Mouse (Mus musculus) macrophage (primary cell): ENCODE data around the gene Plcl1. TPM values are rescaled to one million over a fixed set of nuclear protein-coding genes. Genes with fewer than 3 reads are reported as not detected.

Experiments
- H3K27ac ChIP-seq: fragments of 350-480 bp; formaldehyde crosslinking; 2 replicates; pipeline ENCODE4 v1.9.0; 2021
- H3K36me3 ChIP-seq: fragments of 350-480 bp; formaldehyde crosslinking; 2 replicates; pipeline ENCODE4 v1.9.0; 2021; ENCODE audit errors: inconsistent target
- H3K4me3 ChIP-seq: fragments of 350-480 bp; formaldehyde crosslinking; 2 replicates; pipeline ENCODE4 v1.9.0; 2021; ENCODE audit errors: inconsistent target
- H3K79me2 ChIP-seq: fragments of 350-480 bp; formaldehyde crosslinking; 2 replicates; pipeline ENCODE4 v1.9.0; 2021; ENCODE audit errors: inconsistent target
- WGBS: methylation state at CpG from one replicate; pipeline ENCODE4 v1.1.7; 2026; ENCODE audit warnings: inconsistent platforms; ENCODE audit not compliant: missing documents; 5-methylcytosine and 5-hydroxymethylcytosine counted together
- polyA plus RNA-seq: library from polyadenylated mRNA; stranded (reverse); fragments of 250-400 nt; gene quantifications from 3 replicates; pipeline ENCODE4 v1.2.4, GENCODE M21; 2018; ENCODE audit warnings: inconsistent platforms

Gene Plcl1
- polyA plus RNA-seq, 1 experiment from 2014 or later, result 0.40 TPM

GRCm38 (mm10) chr1:55659518-55660210 lies 253.9 kb downstream of the Plcl1 start:
- no peak overlapping the region for H3K27ac ChIP-seq
- H3K79me2 ChIP-seq, result no peaks in the 10 kb centered on the region
- 87% methylated on average over 8 of the region's 8 CpGs for WGBS
- no peaks in the 10 kb centered on the region for H3K36me3 ChIP-seq
- no peak overlapping the region for H3K4me3 ChIP-seq

GRCm38 (mm10) chr1:55661381-55661780 lies 255.7 kb downstream of the Plcl1 start:
- 94% methylated on average over 2 of the region's 2 CpGs for WGBS
- Histone ChIP-seq H3K79me2 (no peaks in the 10 kb centered on the region), H3K27ac (no peak overlapping the region), H3K4me3 (no peak overlapping the region), H3K36me3 (no peaks in the 10 kb centered on the region)

- no peaks in the 10 kb centered on the region for H3K36me3 ChIP-seq
- 62% methylated on average over 10 of the region's 10 CpGs for WGBS
- H3K79me2 ChIP-seq, result no peaks in the 10 kb centered on the region
- no peak overlapping the region for H3K4me3 ChIP-seq
- H3K27ac ChIP-seq, result no peak overlapping the region
Measured at GRCm38 (mm10) chr1:55665137-55665827, 259.6 kb downstream of the Plcl1 start.

- H3K79me2 ChIP-seq, result no peaks in the 10 kb centered on the region
- H3K36me3 ChIP-seq, result no peaks in the 10 kb centered on the region
- H3K4me3 ChIP-seq, result no peak overlapping the region
- WGBS, result 77% methylated on average over 9 of the region's 11 CpGs
- no peak overlapping the region for H3K27ac ChIP-seq
Measured at GRCm38 (mm10) chr1:55665828-55666673, 260.3 kb downstream of the Plcl1 start.

GRCm38 (mm10) chr1:55666798-55667197 lies 261.1 kb downstream of the Plcl1 start:
- H3K79me2 ChIP-seq, result no peaks in the 10 kb centered on the region
- no peak overlapping the region for H3K27ac ChIP-seq
- no peaks in the 10 kb centered on the region for H3K36me3 ChIP-seq
- H3K4me3 ChIP-seq, result no peak overlapping the region
- 81% methylated on average over 5 of the region's 5 CpGs for WGBS

GRCm38 (mm10) chr1:55668622-55669237 lies 263.0 kb downstream of the Plcl1 start:
- H3K36me3 ChIP-seq, result no peaks in the 10 kb centered on the region
- WGBS, result 52% methylated on average over 4 of the region's 4 CpGs
- no peak overlapping the region for H3K4me3 ChIP-seq
- no peak overlapping the region for H3K27ac ChIP-seq
- H3K79me2 ChIP-seq, result no peaks in the 10 kb centered on the region

- H3K27ac ChIP-seq, result no peak overlapping the region
- H3K36me3 ChIP-seq, result no peaks in the 10 kb centered on the region
- WGBS, result 97% methylated on average over 3 of the region's 3 CpGs
- no peak overlapping the region for H3K4me3 ChIP-seq
- H3K79me2 ChIP-seq, result no peaks in the 10 kb centered on the region
Measured at GRCm38 (mm10) chr1:55682676-55683075, 277.0 kb downstream of the Plcl1 start.

- Histone ChIP-seq H3K79me2 (no peaks in the 10 kb centered on the region), H3K4me3 (no peak overlapping the region), H3K27ac (no peak overlapping the region), H3K36me3 (no peaks in the 10 kb centered on the region)
- WGBS, result 98% methylated on average over 5 of the region's 5 CpGs
Measured at GRCm38 (mm10) chr1:55686261-55686660, 280.5 kb downstream of the Plcl1 start.

GRCm38 (mm10) chr1:55693636-55694220 lies 288.0 kb downstream of the Plcl1 start:
- Histone ChIP-seq H3K36me3 (no peaks in the 10 kb centered on the region), H3K4me3 (no peak overlapping the region), H3K79me2 (no peaks in the 10 kb centered on the region), H3K27ac (no peak overlapping the region)
- WGBS, result 74% methylated on average over 10 of the region's 10 CpGs

- Histone ChIP-seq H3K79me2 (no peaks in the 10 kb centered on the region), H3K4me3 (no peak overlapping the region), H3K27ac (no peak overlapping the region), H3K36me3 (no peaks in the 10 kb centered on the region)
- 96% methylated on average over 5 of the region's 5 CpGs for WGBS
Measured at GRCm38 (mm10) chr1:55696206-55696605, 290.5 kb downstream of the Plcl1 start.

- WGBS, result 91% methylated on average over 3 of the region's 3 CpGs
- Histone ChIP-seq H3K79me2 (no peaks in the 10 kb centered on the region), H3K36me3 (no peaks in the 10 kb centered on the region), H3K27ac (no peak overlapping the region), H3K4me3 (no peak overlapping the region)
Measured at GRCm38 (mm10) chr1:55699393-55699970, 293.8 kb downstream of the Plcl1 start.

- H3K4me3 ChIP-seq, result no peak overlapping the region
- no peaks in the 10 kb centered on the region for H3K79me2 ChIP-seq
- H3K27ac ChIP-seq, result no peak overlapping the region
- 93% methylated on average over 1 of the region's 1 CpGs for WGBS
- no peaks in the 10 kb centered on the region for H3K36me3 ChIP-seq
Measured at GRCm38 (mm10) chr1:55700016-55700415, 294.3 kb downstream of the Plcl1 start.

GRCm38 (mm10) chr1:55700726-55701125 lies 295.0 kb downstream of the Plcl1 start:
- no peak overlapping the region for H3K4me3 ChIP-seq
- no peaks in the 10 kb centered on the region for H3K36me3 ChIP-seq
- 88% methylated on average over 6 of the region's 6 CpGs for WGBS
- no peak overlapping the region for H3K27ac ChIP-seq
- H3K79me2 ChIP-seq, result no peaks in the 10 kb centered on the region

GRCm38 (mm10) chr1:55701601-55702000 lies 295.9 kb downstream of the Plcl1 start:
- no peaks in the 10 kb centered on the region for H3K79me2 ChIP-seq
- 90% methylated on average over 6 of the region's 6 CpGs for WGBS
- H3K36me3 ChIP-seq, result no peaks in the 10 kb centered on the region
- no peak overlapping the region for H3K4me3 ChIP-seq
- H3K27ac ChIP-seq, result no peak overlapping the region
